Mouse (Mus musculus) myocyte (in vitro differentiated cells): ENCODE data around the gene Erv3.

ENCODE experiments used
- E2F4 ChIP-seq: IDR thresholded peaks from one replicate; pipeline ENCODE4 v1.6.1; 2011; ENCODE audit warnings: mild to moderate bottlenecking, control low read depth, moderate library complexity; ENCODE audit not compliant: insufficient read depth
- MAX ChIP-seq: IDR thresholded peaks from one replicate; pipeline ENCODE4 v1.6.1; 2011; ENCODE audit warnings: low read depth, mild to moderate bottlenecking, control low read depth
- MYOD1 ChIP-seq, 3 experiments: IDR thresholded peaks; one replicate each; pipeline ENCODE4 v1.6.1; 2011; ENCODE audit warnings: control low read depth in 2 of 3, low read depth in 2 of 3, mild to moderate bottlenecking in 2 of 3, moderate library complexity in 1 of 3; ENCODE audit not compliant: insufficient read length in 2 of 3, control insufficient read depth in 1 of 3
- MYOG ChIP-seq, 3 experiments: IDR thresholded peaks; one replicate each; pipeline ENCODE4 v1.6.1; 2011; ENCODE audit warnings: control low read depth in 2 of 3, low read depth in 2 of 3, mild to moderate bottlenecking in 2 of 3; ENCODE audit not compliant: insufficient read length in 2 of 3, control insufficient read depth in 1 of 3, insufficient read depth in 1 of 3
- POLR2A ChIP-seq: IDR thresholded peaks from one replicate; pipeline ENCODE4 v1.6.1; 2011; ENCODE audit warnings: low read depth, mild to moderate bottlenecking, control low read depth, moderate library complexity; ENCODE audit not compliant: insufficient read length
- POLR2AphosphoS2 ChIP-seq: IDR thresholded peaks from one replicate; pipeline ENCODE4 v1.6.1; 2011; ENCODE audit warnings: low read depth, control low read depth; ENCODE audit not compliant: insufficient read length
- REST ChIP-seq: IDR thresholded peaks from one replicate; pipeline ENCODE4 v1.6.1; 2011; ENCODE audit warnings: mild to moderate bottlenecking, control low read depth, moderate library complexity; ENCODE audit not compliant: insufficient read depth, insufficient read length
- SRF ChIP-seq: IDR thresholded peaks from one replicate; pipeline ENCODE4 v1.6.1; 2011; ENCODE audit warnings: low read depth; ENCODE audit not compliant: control insufficient read depth, insufficient read length
- TCF3 ChIP-seq: IDR thresholded peaks from one replicate; pipeline ENCODE4 v1.6.1; 2011; ENCODE audit warnings: low read depth, control low read depth; ENCODE audit not compliant: insufficient read length
- USF1 ChIP-seq: IDR thresholded peaks from one replicate; pipeline ENCODE4 v1.6.1; 2011; ENCODE audit warnings: low read depth, mild to moderate bottlenecking, control low read depth, moderate library complexity

DNA sequence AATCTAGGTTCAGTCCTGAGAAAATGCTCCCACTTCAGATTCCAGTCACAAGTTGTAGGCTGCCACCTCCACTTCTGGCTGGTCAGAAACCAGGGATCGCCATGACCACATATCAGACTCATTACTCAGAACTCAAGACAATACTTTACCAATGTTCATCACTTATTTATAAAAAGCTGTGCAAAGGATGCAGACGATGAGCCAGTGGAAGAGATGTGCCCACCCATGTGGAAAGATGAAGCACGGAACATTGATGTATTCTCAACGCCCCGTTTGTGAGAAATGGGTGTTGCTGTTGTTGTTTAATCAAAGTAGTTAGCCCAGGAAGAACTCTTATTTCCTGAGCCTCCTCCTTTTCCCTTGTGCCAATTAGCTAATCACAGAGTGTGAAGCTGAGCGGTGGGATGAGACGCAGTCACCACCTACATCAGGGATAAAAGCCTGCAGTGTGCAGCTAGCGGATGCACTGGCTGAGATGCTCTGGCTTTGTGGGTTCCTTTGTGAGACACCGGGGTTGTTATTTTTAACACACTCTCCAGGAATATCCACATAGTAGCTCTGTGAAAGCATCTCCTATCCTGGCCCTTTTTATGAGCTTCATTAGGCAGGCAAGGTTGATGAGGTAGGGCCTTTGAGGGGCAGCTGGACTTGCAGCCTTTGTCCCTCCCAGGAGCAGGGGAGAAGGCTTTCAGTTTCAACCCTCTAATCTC, 18.8 kb downstream of the Erv3 start:
- TF ChIP-seq E2F4 (no peak), USF1 (no peak), SRF (no peak), POLR2A (no peak), MYOG (IDR thresholded peaks at IDR 0.05; ENCODE audit: control insufficient read depth in 1 of 3, insufficient read depth in 1 of 3, insufficient read length in 2 of 3, low read depth in 2 of 3) (no peak), TCF3 (no peak), POLR2AphosphoS2 (no peak), MAX (no peak), MYOD1 (IDR thresholded peaks at IDR 0.05; ENCODE audit: control insufficient read depth in 1 of 3, insufficient read length in 2 of 3, low read depth in 2 of 3) (no peak), REST (no peak)
